Mouse (Mus musculus): ENCODE results near the gene Coq2. TPM values are rescaled to one million over a fixed set of nuclear protein-coding genes. Genes with fewer than 3 reads are reported as not detected.

Coq2 gene
- polyA plus RNA-seq, 1 experiment from 2014 or later, result 42.4 TPM

GRCm38 (mm10) chr5:100697398-100697797 is 22.5 kb upstream of the Coq2 start:
- Histone ChIP-seq H3K27ac (no peak overlapping the region), H3K36me3 (no peaks in the 10 kb centered on the region), H3K9me3 (replicated peaks) (no peaks in the 10 kb centered on the region), H3K9ac (no peak overlapping the region), H3K4me2 (no peak overlapping the region), H3K4me3 (no peak overlapping the region), H3K27me3 (replicated peaks) (no peaks in the 10 kb centered on the region), H3K4me1 (0 out of 2 replicates have a peak, but pooled peaks cover 3% of the 10 kb centered on the region)
- ATAC-seq, result no peak
- 44% methylated on average over 2 of the region's 2 CpGs for WGBS (ENCODE audit: insufficient replicate concordance)

DNA sequence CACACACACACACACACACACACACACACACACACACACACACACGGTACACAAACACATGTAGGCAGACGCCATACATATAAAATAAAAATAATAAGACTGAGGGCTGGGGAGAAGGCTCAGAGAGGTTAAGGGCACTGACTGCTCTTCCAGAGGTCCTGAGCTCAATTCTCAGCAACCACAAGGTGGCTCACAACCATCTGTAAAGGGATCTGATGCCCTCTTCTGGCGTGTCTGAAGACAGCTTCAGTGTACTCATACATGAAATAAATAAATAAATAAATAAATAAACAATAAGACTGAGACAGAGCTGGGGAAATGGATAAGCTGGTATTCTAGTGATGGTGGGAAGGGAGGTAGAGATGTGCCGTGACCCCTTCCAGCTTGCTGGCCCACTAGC is 10.7 kb upstream of the Coq2 start:
- Histone ChIP-seq H3K4me2 (no peak overlapping the region), H3K9me3 (replicated peaks) (no peaks in the 10 kb centered on the region), H3K27ac (no peak overlapping the region), H3K4me1 (peaks cover 4% of the 10 kb centered on the region), H3K4me3 (no peak overlapping the region), H3K9ac (no peak overlapping the region), H3K36me3 (no peaks in the 10 kb centered on the region), H3K27me3 (replicated peaks) (no peaks in the 10 kb centered on the region)
- WGBS (ENCODE audit: insufficient replicate concordance), result 65% methylated on average over 4 of the region's 4 CpGs
- ATAC-seq, result no peak

DNA sequence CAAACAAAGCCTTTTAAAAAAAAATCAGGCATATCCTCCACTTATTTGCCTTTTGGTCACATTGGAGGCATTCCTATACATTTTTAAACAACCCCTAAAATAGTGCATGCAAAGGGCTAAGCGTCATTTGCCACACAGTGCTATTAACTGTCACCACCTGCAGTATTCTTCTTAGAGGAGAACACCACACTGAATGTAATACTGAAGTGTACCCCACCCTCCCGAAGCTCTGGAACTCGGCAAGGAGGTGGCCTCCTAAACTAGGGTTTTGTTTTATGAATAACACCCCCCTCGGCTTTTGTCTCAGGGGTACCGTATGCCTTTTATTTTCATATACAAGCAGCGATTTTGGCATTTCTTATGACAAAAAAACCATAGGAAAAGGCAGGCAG is 5.6 kb upstream of the Coq2 start:
- 67% methylated on average over 6 of the region's 6 CpGs for WGBS (ENCODE audit: insufficient replicate concordance)
- no peaks in the 10 kb centered on the region for H3K36me3 ChIP-seq
- no peak overlapping the region for H3K9ac ChIP-seq
- no peaks in the 10 kb centered on the region for H3K27me3 ChIP-seq (replicated peaks)
- peaks cover 4% of the 10 kb centered on the region for H3K4me1 ChIP-seq
- H3K4me3 ChIP-seq, result no peak overlapping the region
- H3K4me2 ChIP-seq, result no peak overlapping the region
- H3K27ac ChIP-seq, result no peak overlapping the region
- no peaks in the 10 kb centered on the region for H3K9me3 ChIP-seq (replicated peaks)
- no peak for ATAC-seq

GRCm38 (mm10) chr5:100679911-100680541 is 5.1 kb upstream of the Coq2 start:
- H3K36me3 ChIP-seq, result no peaks in the 10 kb centered on the region
- H3K4me1 ChIP-seq, result peaks cover 9% of the 10 kb centered on the region
- no peak overlapping the region for H3K4me2 ChIP-seq
- WGBS (ENCODE audit: insufficient replicate concordance), result 66% methylated on average over 18 of the region's 18 CpGs
- ATAC-seq, result no peak
- no peak overlapping the region for H3K27ac ChIP-seq
- no peak overlapping the region for H3K4me3 ChIP-seq
- H3K27me3 ChIP-seq (replicated peaks), result no peaks in the 10 kb centered on the region
- H3K9ac ChIP-seq, result no peak overlapping the region
- H3K9me3 ChIP-seq (replicated peaks), result no peaks in the 10 kb centered on the region

GRCm38 (mm10) chr5:100673745-100674486 is 1.0 kb downstream of the Coq2 start:
- H3K4me3 ChIP-seq, result peak overlapping the region; percentile 85
- peaks cover 34% of the 10 kb centered on the region for H3K4me1 ChIP-seq
- peaks cover 14% of the 10 kb centered on the region for H3K36me3 ChIP-seq
- peak overlapping the region; percentile 85 for H3K9ac ChIP-seq
- no peaks in the 10 kb centered on the region for H3K9me3 ChIP-seq (replicated peaks)
- H3K4me2 ChIP-seq, result peak overlapping the region; percentile 78
- 0% methylated on average over 55 of the region's 71 CpGs for WGBS (ENCODE audit: insufficient replicate concordance)
- H3K27me3 ChIP-seq (replicated peaks), result no peaks in the 10 kb centered on the region
- peak; percentile 94 for ATAC-seq
- H3K27ac ChIP-seq, result peak overlapping the region; percentile 82

GRCm38 (mm10) chr5:100672403-100672802 is 2.5 kb downstream of the Coq2 start:
- no peak overlapping the region for H3K4me3 ChIP-seq
- 77% methylated on average over 4 of the region's 4 CpGs for WGBS (ENCODE audit: insufficient replicate concordance)
- no peaks in the 10 kb centered on the region for H3K27me3 ChIP-seq (replicated peaks)
- H3K36me3 ChIP-seq, result peaks cover 19% of the 10 kb centered on the region
- peaks cover 34% of the 10 kb centered on the region for H3K4me1 ChIP-seq
- no peaks in the 10 kb centered on the region for H3K9me3 ChIP-seq (replicated peaks)
- H3K27ac ChIP-seq, result no peak overlapping the region
- ATAC-seq, result no peak
- peak overlapping the region; percentile 85; the same call in 1 of the 2 replicates for H3K9ac ChIP-seq
- peak overlapping the region; percentile 78 for H3K4me2 ChIP-seq

DNA sequence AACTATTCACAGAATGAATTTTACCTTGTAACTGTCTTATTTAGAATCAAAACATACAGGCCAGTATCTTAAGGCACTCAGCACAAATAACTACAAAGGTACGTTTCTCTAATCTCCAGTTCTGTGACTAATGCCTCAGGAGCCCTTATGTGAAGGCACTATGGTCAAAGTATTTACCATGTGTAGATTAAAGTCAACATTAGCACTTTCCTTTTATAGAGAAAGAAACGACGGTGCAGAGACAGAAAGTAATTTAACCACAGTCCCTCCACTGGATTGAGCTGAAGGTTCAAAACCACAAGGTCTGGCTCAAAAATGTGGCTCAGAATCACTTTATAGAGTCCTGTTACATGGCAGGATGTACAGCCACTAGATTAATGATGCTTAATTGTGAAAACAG is 3.0 kb downstream of the Coq2 start:
- no peaks in the 10 kb centered on the region for H3K27me3 ChIP-seq (replicated peaks)
- H3K36me3 ChIP-seq, result peaks cover 24% of the 10 kb centered on the region
- WGBS (ENCODE audit: insufficient replicate concordance), result 64% methylated on average over 3 of the region's 3 CpGs
- no peaks in the 10 kb centered on the region for H3K9me3 ChIP-seq (replicated peaks)
- H3K4me3 ChIP-seq, result no peak overlapping the region
- H3K9ac ChIP-seq, result no peak overlapping the region
- H3K4me2 ChIP-seq, result peak overlapping the region; percentile 78; the same call in 1 of the 2 replicates
- peaks cover 34% of the 10 kb centered on the region for H3K4me1 ChIP-seq
- no peak for ATAC-seq
- no peak overlapping the region for H3K27ac ChIP-seq

DNA sequence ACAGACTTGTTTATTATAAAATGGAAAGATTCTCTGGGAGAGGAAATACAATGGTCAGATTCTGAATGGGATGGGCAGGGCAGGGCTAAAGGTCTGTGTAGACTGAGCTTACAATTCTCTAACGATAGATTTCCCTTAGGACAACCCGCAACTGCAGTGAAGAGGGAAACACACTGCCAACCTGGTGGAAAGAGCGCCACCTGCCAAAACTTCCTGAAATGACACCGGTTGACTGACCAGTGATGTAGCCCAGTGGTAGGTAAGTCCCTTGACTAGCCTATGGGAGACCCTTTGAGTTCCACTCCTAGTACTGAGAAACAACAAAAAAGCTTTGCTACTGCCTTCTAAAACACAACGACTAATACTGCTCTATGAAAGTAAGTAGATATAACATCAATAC is 3.5 kb downstream of the Coq2 start:
- WGBS (ENCODE audit: insufficient replicate concordance), result 22% methylated on average over 5 of the region's 5 CpGs
- H3K9ac ChIP-seq, result no peak overlapping the region
- no peaks in the 10 kb centered on the region for H3K9me3 ChIP-seq (replicated peaks)
- no peak overlapping the region for H3K27ac ChIP-seq
- no peak for ATAC-seq
- H3K4me3 ChIP-seq, result no peak overlapping the region
- H3K27me3 ChIP-seq (replicated peaks), result no peaks in the 10 kb centered on the region
- no peak overlapping the region for H3K4me2 ChIP-seq
- peaks cover 34% of the 10 kb centered on the region for H3K4me1 ChIP-seq
- H3K36me3 ChIP-seq, result peaks cover 27% of the 10 kb centered on the region

- H3K9ac ChIP-seq, result no peak overlapping the region
- 81% methylated on average over 1 of the region's 1 CpGs for WGBS (ENCODE audit: insufficient replicate concordance)
- peaks cover 15% of the 10 kb centered on the region for H3K4me1 ChIP-seq
- no peak overlapping the region for H3K4me2 ChIP-seq
- no peak overlapping the region for H3K4me3 ChIP-seq
- no peaks in the 10 kb centered on the region for H3K27me3 ChIP-seq (replicated peaks)
- no peak overlapping the region for H3K27ac ChIP-seq
- no peak for ATAC-seq
- H3K9me3 ChIP-seq (replicated peaks), result no peaks in the 10 kb centered on the region
- peaks cover 62% of the 10 kb centered on the region for H3K36me3 ChIP-seq
These were observed 8.0 kb downstream of the Coq2 start for GRCm38 (mm10) chr5:100666965-100667364.

DNA sequence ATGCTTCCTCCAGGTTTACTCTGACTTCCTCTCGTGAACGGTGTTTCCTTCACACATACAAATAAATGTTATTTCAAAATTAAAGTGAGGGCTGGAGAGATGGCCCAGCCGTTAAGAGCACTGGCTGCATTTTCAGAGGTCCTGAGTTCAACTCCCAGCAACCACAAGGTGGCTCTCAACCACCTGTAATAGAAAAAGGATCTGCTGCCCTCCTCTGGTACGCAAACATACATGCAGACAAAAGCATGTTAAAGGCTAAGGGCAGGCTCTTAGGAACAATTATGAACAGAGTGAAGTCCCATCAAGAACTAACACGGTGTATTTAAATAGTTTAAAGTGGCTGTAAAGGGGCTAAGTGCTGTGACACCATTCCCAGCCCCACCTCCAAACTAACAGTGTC is 11.1 kb downstream of the Coq2 start:
- peaks cover 6% of the 10 kb centered on the region; the same call in 1 of the 2 replicates for H3K4me1 ChIP-seq
- peaks cover 75% of the 10 kb centered on the region for H3K36me3 ChIP-seq
- no peak overlapping the region for H3K4me2 ChIP-seq
- H3K9me3 ChIP-seq (replicated peaks), result no peaks in the 10 kb centered on the region
- no peaks in the 10 kb centered on the region for H3K27me3 ChIP-seq (replicated peaks)
- H3K9ac ChIP-seq, result no peak overlapping the region
- 38% methylated on average over 5 of the region's 5 CpGs for WGBS (ENCODE audit: insufficient replicate concordance)
- no peak overlapping the region for H3K4me3 ChIP-seq
- ATAC-seq, result peak; percentile 60
- H3K27ac ChIP-seq, result peak overlapping the region; percentile 31; the same call in 1 of the 2 replicates

GRCm38 (mm10) chr5:100663011-100663410 is 11.9 kb downstream of the Coq2 start:
- 79% methylated on average over 6 of the region's 6 CpGs for WGBS (ENCODE audit: insufficient replicate concordance)
- Histone ChIP-seq H3K27me3 (replicated peaks) (no peaks in the 10 kb centered on the region), H3K36me3 (peaks cover 83% of the 10 kb centered on the region), H3K27ac (no peak overlapping the region), H3K9me3 (replicated peaks) (no peaks in the 10 kb centered on the region), H3K4me3 (no peak overlapping the region), H3K9ac (no peak overlapping the region), H3K4me2 (no peak overlapping the region), H3K4me1 (peaks cover 12% of the 10 kb centered on the region; the same call in 1 of the 2 replicates)
- ATAC-seq, result no peak

DNA sequence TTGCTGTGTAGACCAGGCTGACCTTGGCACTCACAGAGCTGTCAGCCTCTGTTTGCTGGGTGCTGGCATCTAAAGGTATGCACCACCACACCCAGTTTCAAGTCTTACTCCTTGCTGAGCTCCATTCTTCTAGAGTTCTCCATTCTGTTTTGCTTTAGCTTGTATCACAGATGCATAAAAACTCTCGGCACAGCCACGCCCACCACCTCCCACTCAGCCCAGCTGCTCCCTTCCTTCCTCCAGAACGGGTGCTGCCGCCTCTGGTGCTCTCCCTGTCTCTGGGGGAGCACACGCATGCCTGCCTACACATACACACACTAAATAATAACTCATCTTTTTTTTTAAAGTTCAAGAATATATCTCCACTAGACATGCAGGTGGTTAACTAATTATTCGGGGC is 16.5 kb downstream of the Coq2 start:
- 64% methylated on average over 6 of the region's 6 CpGs for WGBS (ENCODE audit: insufficient replicate concordance)
- no peaks in the 10 kb centered on the region for H3K27me3 ChIP-seq (replicated peaks)
- no peak for ATAC-seq
- H3K4me1 ChIP-seq, result peaks cover 9% of the 10 kb centered on the region; the same call in 1 of the 2 replicates
- peaks cover 92% of the 10 kb centered on the region for H3K36me3 ChIP-seq
- no peak overlapping the region for H3K27ac ChIP-seq
- H3K9ac ChIP-seq, result no peak overlapping the region
- no peaks in the 10 kb centered on the region for H3K9me3 ChIP-seq (replicated peaks)
- no peak overlapping the region for H3K4me3 ChIP-seq
- no peak overlapping the region for H3K4me2 ChIP-seq
